Mouse (Mus musculus): ENCODE results near the gene Zdhhc19. TPM values are rescaled to one million over a fixed set of nuclear protein-coding genes. Genes with fewer than 3 reads are reported as not detected.

Zdhhc19 gene
- polyA plus RNA-seq, 1 experiment, result 242 TPM

DNA sequence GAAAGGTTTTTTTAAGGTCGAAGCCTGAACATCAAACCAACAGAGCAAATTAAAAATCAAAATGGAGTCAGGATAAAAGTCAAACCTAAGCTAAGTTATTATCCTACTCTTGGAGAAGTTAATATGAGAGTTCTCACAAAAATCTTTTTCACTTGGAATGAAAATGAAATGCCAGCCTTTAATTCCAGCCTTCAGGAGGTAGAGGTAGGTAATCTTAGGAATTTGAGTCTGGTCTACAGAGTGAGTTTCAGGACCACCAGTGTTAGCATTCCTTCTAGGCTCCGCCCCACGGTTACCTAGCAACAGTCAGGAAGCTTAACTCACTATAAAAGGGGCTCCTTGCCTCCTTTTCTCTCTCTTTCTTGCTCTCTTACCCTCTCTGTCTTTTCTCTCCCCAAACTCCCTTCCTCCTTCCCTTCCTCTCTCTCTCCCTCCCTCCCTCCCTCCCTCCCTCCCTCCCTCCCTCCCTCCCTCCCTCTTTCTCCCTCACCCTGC lies 42.7 kb downstream of the Zdhhc19 start:
- no peaks in the 10 kb centered on the region for H3K27me3 ChIP-seq (ENCODE audit: control insufficient read depth, insufficient read depth, low read length)
- H3K27ac ChIP-seq (ENCODE audit: control insufficient read depth, insufficient read depth, low read depth, low read length), result no peak overlapping the region
- H3K36me3 ChIP-seq (ENCODE audit: control insufficient read depth, insufficient read depth, low read length), result no peaks in the 10 kb centered on the region
- no peaks in the 10 kb centered on the region; the same call in 1 of the 2 replicates for H3K4me1 ChIP-seq (ENCODE audit: control insufficient read depth, insufficient read depth, low read length)
- no peak overlapping the region for H3K4me3 ChIP-seq (ENCODE audit: control insufficient read depth, low read depth, low read length)
- TF ChIP-seq POLR2A (IDR thresholded peaks at IDR 0.05; ENCODE audit: control insufficient read depth, low read depth, low read length) (no peak), CTCF (IDR thresholded peaks at IDR 0.05; ENCODE audit: control insufficient read depth, insufficient read depth, insufficient replicate concordance, low read depth, low read length) (no peak)

DNA sequence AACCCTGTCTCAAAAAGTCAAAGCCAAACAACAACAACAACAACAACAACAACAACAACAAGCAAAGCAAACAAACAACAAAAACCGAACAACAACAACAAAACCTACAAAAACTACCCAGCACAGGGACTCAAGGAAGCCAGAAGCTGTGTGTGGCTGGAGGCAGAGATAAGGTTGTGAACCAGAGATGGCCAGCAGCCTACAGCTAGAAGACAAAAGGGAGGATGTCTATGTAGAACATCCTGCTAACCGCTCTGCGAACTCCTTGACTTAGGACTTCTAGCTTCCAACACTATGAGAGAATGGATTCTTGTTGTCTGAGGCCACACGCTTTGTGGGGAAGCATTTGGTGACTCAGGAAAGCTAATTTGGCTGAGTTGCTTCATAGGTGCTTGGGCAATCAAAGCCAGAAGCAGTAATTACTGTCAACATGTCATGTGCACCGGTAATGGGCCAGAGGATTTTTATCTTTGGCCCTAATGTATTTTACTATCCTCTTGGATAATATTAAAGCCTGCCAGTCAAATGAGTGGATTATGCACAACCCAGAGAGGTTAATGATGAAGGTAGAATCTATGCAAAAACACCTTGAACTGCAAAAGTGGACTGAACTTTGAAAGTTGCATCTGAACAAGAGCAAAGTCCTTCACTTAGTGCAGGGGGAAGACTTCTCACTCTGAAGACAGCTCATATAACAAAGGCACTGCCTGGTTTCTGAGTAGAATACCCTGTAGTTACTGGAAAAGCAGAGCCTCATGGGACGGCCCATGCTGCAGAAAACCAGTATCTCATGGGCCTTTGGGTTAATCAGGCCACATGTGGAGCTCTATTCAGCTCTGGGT lies 45.5 kb downstream of the Zdhhc19 start:
- no peaks in the 10 kb centered on the region for H3K27me3 ChIP-seq (ENCODE audit: control insufficient read depth, insufficient read depth, low read length)
- no peak overlapping the region for H3K4me3 ChIP-seq (ENCODE audit: control insufficient read depth, low read depth, low read length)
- TF ChIP-seq CTCF (IDR thresholded peaks at IDR 0.05; ENCODE audit: control insufficient read depth, insufficient read depth, insufficient replicate concordance, low read depth, low read length), result no peak
- TF ChIP-seq POLR2A (IDR thresholded peaks at IDR 0.05; ENCODE audit: control insufficient read depth, low read depth, low read length), result no peak
- no peak overlapping the region for H3K27ac ChIP-seq (ENCODE audit: control insufficient read depth, insufficient read depth, low read depth, low read length)
- no peaks in the 10 kb centered on the region for H3K36me3 ChIP-seq (ENCODE audit: control insufficient read depth, insufficient read depth, low read length)
- no peaks in the 10 kb centered on the region; the same call in 1 of the 2 replicates for H3K4me1 ChIP-seq (ENCODE audit: control insufficient read depth, insufficient read depth, low read length)

DNA sequence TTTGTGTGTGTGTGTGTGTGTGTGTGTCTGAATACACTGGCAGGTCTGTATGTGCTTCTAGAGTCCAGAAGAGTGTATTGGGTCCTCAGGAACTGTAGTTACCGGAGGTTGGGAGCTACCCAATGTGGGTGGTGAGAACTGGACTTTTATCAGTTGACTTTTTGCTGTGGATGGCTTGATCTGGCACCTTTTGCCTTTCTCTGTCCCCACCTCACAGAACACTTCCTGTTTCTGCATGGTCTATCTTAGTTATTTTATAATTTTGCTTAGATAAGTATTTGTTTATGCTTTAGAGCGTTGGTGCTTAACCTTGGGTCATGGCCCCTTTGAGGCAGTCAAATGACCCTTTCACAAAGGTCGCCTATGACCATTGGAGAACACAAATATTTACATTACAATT lies 47.4 kb downstream of the Zdhhc19 start:
- Histone ChIP-seq H3K4me1 (ENCODE audit: control insufficient read depth, insufficient read depth, low read length) (no peaks in the 10 kb centered on the region), H3K4me3 (ENCODE audit: control insufficient read depth, low read depth, low read length) (no peak overlapping the region), H3K27ac (ENCODE audit: control insufficient read depth, insufficient read depth, low read depth, low read length) (no peak overlapping the region), H3K27me3 (ENCODE audit: control insufficient read depth, insufficient read depth, low read length) (no peaks in the 10 kb centered on the region), H3K36me3 (ENCODE audit: control insufficient read depth, insufficient read depth, low read length) (no peaks in the 10 kb centered on the region)
- TF ChIP-seq POLR2A (IDR thresholded peaks at IDR 0.05; ENCODE audit: control insufficient read depth, low read depth, low read length) (no peak), CTCF (IDR thresholded peaks at IDR 0.05; ENCODE audit: control insufficient read depth, insufficient read depth, insufficient replicate concordance, low read depth, low read length) (no peak)

DNA sequence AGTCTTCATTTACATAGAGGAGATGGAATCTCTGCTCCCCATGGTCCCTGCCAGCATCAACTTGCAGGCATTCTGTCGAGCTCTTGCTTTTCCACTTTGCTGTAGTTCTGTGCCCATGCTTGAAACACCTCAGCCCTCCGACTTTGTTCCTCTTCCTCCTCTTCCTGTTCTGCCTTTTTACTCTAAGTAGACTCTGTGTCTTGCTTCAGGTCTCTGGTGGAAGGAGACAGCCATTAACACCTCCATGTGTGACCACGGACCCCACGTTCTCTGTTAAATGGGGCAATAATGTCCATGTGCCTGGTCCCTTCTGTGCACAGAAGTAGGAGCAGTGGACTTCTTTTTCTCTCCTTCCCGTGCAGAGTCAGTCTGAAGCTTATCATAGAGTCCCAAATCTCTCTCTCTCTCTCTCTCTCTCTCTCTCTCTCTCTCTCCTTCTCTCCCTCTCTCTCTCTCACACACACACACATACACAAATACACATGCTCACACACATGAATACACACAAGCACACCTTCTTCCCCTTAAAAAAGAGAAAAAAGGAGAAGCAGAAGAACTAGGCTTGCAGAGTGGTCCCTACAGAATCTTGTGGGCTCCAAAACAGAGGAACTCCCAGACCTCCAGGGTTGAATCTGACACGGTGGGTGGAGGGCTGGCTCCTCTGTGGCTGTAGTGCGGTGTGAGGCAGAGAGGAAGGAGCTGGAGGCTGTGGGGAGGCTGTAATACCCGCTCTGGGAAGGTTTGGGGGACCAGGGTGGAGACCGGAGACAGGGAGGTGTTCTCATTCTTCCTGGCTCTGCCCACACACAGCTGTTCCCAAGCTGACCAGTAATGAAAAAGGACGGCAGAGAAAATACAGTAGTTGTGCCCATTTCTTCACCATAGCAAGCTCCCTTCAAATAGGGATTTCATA lies 51.3 kb downstream of the Zdhhc19 start:
- TF ChIP-seq CTCF (IDR thresholded peaks at IDR 0.05; ENCODE audit: control insufficient read depth, insufficient read depth, insufficient replicate concordance, low read depth, low read length), result no peak
- TF ChIP-seq POLR2A (IDR thresholded peaks at IDR 0.05; ENCODE audit: control insufficient read depth, low read depth, low read length), result no peak
- H3K27me3 ChIP-seq (ENCODE audit: control insufficient read depth, insufficient read depth, low read length), result no peaks in the 10 kb centered on the region
- H3K4me1 ChIP-seq (ENCODE audit: control insufficient read depth, insufficient read depth, low read length), result peaks cover 3% of the 10 kb centered on the region

GRCm38 (mm10) chr16:32550084-32550483 lies 54.0 kb downstream of the Zdhhc19 start:
- peaks cover 3% of the 10 kb centered on the region for H3K4me1 ChIP-seq (ENCODE audit: control insufficient read depth, insufficient read depth, low read length)
- H3K36me3 ChIP-seq (ENCODE audit: control insufficient read depth, insufficient read depth, low read length), result no peaks in the 10 kb centered on the region
- TF ChIP-seq CTCF (IDR thresholded peaks at IDR 0.05; ENCODE audit: control insufficient read depth, insufficient read depth, insufficient replicate concordance, low read depth, low read length) (no peak), POLR2A (IDR thresholded peaks at IDR 0.05; ENCODE audit: control insufficient read depth, low read depth, low read length) (no peak)
- no peak overlapping the region for H3K4me3 ChIP-seq (ENCODE audit: control insufficient read depth, low read depth, low read length)
- no peaks in the 10 kb centered on the region for H3K27me3 ChIP-seq (ENCODE audit: control insufficient read depth, insufficient read depth, low read length)
- no peak overlapping the region for H3K27ac ChIP-seq (ENCODE audit: control insufficient read depth, insufficient read depth, low read depth, low read length)

More for the DNA sequence above, 51.3 kb downstream of the Zdhhc19 start:
- no peak overlapping the region for H3K4me3 ChIP-seq (ENCODE audit: control insufficient read depth, low read depth, low read length)
- no peaks in the 10 kb centered on the region for H3K36me3 ChIP-seq (ENCODE audit: control insufficient read depth, insufficient read depth, low read length)
- H3K27ac ChIP-seq (ENCODE audit: control insufficient read depth, insufficient read depth, low read depth, low read length), result no peak overlapping the region

GRCm38 (mm10) chr16:32550487-32550886 lies 54.4 kb downstream of the Zdhhc19 start:
- H3K4me1 ChIP-seq (ENCODE audit: control insufficient read depth, insufficient read depth, low read length), result peaks cover 3% of the 10 kb centered on the region
- TF ChIP-seq POLR2A (IDR thresholded peaks at IDR 0.05; ENCODE audit: control insufficient read depth, low read depth, low read length) (no peak), CTCF (IDR thresholded peaks at IDR 0.05; ENCODE audit: control insufficient read depth, insufficient read depth, insufficient replicate concordance, low read depth, low read length) (no peak)
- H3K4me3 ChIP-seq (ENCODE audit: control insufficient read depth, low read depth, low read length), result no peak overlapping the region
- H3K27me3 ChIP-seq (ENCODE audit: control insufficient read depth, insufficient read depth, low read length), result no peaks in the 10 kb centered on the region
- no peaks in the 10 kb centered on the region for H3K36me3 ChIP-seq (ENCODE audit: control insufficient read depth, insufficient read depth, low read length)
- no peak overlapping the region for H3K27ac ChIP-seq (ENCODE audit: control insufficient read depth, insufficient read depth, low read depth, low read length)

DNA sequence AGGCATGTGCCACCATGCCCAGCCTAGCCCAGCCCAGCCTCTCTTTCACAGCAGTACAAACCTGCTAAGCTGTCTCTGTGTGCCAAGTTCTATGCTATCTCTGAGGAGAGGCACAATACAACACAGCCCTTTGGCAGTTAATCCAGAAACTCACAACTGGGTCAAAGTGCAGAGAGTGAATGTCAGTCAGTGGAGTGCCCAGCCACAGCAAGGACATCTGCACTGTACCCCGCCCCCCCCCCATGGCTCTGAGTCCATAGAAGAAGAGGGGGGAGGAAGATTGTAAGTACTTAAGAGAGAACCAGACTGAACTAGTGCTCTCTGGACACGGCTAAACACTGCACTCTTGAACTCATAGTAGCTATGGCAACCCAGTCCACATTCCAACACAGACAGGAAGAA lies 55.3 kb downstream of the Zdhhc19 start:
- TF ChIP-seq CTCF (IDR thresholded peaks at IDR 0.05; ENCODE audit: control insufficient read depth, insufficient read depth, insufficient replicate concordance, low read depth, low read length) (no peak), POLR2A (IDR thresholded peaks at IDR 0.05; ENCODE audit: control insufficient read depth, low read depth, low read length) (no peak)
- H3K4me3 ChIP-seq (ENCODE audit: control insufficient read depth, low read depth, low read length), result no peak overlapping the region
- H3K36me3 ChIP-seq (ENCODE audit: control insufficient read depth, insufficient read depth, low read length), result no peaks in the 10 kb centered on the region
- peaks cover 3% of the 10 kb centered on the region for H3K4me1 ChIP-seq (ENCODE audit: control insufficient read depth, insufficient read depth, low read length)
- no peaks in the 10 kb centered on the region for H3K27me3 ChIP-seq (ENCODE audit: control insufficient read depth, insufficient read depth, low read length)
- H3K27ac ChIP-seq (ENCODE audit: control insufficient read depth, insufficient read depth, low read depth, low read length), result no peak overlapping the region
